Mouse (Mus musculus): ENCODE data around the gene Spast.

DNA sequence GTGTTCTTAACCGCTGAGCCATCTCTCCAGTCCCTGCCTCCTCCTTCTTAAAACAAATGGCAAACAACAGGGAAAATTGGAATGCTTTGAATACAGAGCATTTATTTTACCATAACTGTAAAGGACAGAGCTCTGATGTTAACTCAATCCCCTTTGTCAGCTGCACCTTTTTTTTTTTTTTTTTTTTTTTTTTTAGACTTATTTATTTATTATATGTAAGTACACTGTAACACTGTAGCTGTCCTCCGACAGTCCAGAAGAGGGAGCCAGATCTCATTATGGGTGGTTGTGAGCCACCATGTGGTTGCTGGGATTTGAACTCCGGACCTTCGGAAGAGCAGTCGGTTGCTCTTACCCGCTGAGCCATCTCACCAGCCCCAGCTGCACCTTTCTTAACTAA is 20.1 kb upstream of the Spast start:
- TF ChIP-seq POLR2A (IDR thresholded peaks at IDR 0.05; ENCODE audit: insufficient read length, low read depth) (no peak), MYOD1 (IDR thresholded peaks at IDR 0.05; ENCODE audit: control insufficient read depth in 1 of 3, insufficient read length in 2 of 3, low read depth in 2 of 3) (no peak), E2F4 (IDR thresholded peaks at IDR 0.05; ENCODE audit: insufficient read depth) (no peak), USF1 (IDR thresholded peaks at IDR 0.05; ENCODE audit: low read depth) (no peak), SRF (IDR thresholded peaks at IDR 0.05; ENCODE audit: control insufficient read depth, insufficient read length, low read depth) (no peak), MAX (IDR thresholded peaks at IDR 0.05; ENCODE audit: low read depth) (no peak), POLR2AphosphoS2 (IDR thresholded peaks at IDR 0.05; ENCODE audit: insufficient read length, low read depth) (no peak), TCF3 (IDR thresholded peaks at IDR 0.05; ENCODE audit: insufficient read length, low read depth) (no peak), TCF12 (IDR thresholded peaks at IDR 0.05; ENCODE audit: insufficient read depth, poor library complexity, severe bottlenecking) (no peak)
